Mouse (Mus musculus) lung, adult 2 months (tissue): ENCODE results near the gene Magi1. TPM values are rescaled to one million over a fixed set of nuclear protein-coding genes. Genes with fewer than 3 reads are reported as not detected.

ENCODE experiments used
- DNase-seq: peaks from one replicate; pipeline ENCODE4 v3.0.0; 2022
- H3K4me1 ChIP-seq: fragments of 200-500 bp; 2 replicates; pipeline ENCODE4 v1.6.1; 2011; ENCODE audit warnings: low read length; ENCODE audit not compliant: control insufficient read depth, insufficient read depth
- H3K4me3 ChIP-seq: fragments of 200-500 bp; replicated peaks from 2 replicates; pipeline ENCODE3; 2011; ENCODE audit warnings: low read depth, mild to moderate bottlenecking, control low read depth, low read length; ENCODE audit errors: extremely low read depth
- CTCF ChIP-seq: fragments of 200-500 bp; IDR thresholded peaks from 2 replicates; pipeline ENCODE4 v1.5.1; 2011; ENCODE audit warnings: mild to moderate bottlenecking, low read length, control low read depth; ENCODE audit not compliant: insufficient read depth
- POLR2A ChIP-seq: fragments of 200-500 bp; IDR thresholded peaks from 2 replicates; pipeline ENCODE4 v1.6.1; 2011; ENCODE audit warnings: low read depth, mild to moderate bottlenecking, control low read depth, low read length, borderline replicate concordance; ENCODE audit errors: extremely low read depth
- WGBS: fragments of 180-500 bp; shearing (Covaris S2); methylation state at CpG from one replicate; pipeline ENCODE4 v1.1.7; 2018; 5-methylcytosine and 5-hydroxymethylcytosine counted together
- polyA plus RNA-seq: library from polyadenylated mRNA; depleted of rRNA; stranded (reverse); fragments of >200 nt; gene quantifications from 2 replicates; pipeline ENCODE4 v1.2.3, GENCODE M21; 2012

The Magi1 gene
- polyA plus RNA-seq, 1 experiment, result 12.3 TPM

DNA sequence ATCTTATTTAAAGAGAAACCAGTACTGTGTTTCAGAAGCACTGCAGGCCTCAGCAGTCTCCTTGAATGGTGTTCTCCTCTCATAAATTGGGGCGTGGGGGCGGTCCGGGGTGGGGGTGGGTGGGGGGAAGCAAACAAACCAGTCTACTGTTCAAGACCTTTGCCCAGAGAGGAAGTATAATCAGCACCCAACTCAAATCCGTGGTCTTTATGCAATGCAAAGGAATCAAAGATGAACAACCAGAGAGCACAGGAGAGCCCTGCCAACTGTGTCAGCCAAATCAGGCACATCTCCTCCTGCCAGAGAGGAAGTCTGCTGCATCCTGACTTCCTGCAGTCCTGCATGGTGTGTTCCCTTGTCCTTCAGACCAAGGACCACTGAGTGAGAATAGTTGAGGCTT is 65.6 kb downstream of the Magi1 start:
- H3K4me3 ChIP-seq, result no peak overlapping the region
- 38% methylated on average over 4 of the region's 4 CpGs for WGBS
- DNase-seq, result no peak
- TF ChIP-seq POLR2A (no peak), CTCF (no peak)
- no peaks in the 10 kb centered on the region; the same call in 1 of the 2 replicates for H3K4me1 ChIP-seq

DNA sequence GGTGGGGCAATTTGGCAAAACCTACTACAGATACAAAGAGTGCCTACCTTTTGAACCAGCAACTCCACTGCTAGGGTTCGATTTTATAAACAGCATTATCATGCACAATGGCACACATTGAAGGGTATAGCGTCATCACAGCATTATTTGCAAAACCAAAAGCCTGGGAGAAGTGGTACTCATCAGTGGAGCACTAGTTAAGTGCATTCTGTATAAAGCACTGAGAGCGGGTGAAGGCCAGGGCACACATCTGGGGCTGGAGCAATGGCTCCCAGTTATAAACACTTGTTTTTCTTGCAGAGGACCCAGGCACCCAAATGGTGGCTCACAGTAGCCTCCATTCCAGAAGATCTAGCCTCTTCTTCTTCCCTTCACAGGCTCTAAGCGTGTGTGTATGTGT is 67.9 kb downstream of the Magi1 start:
- Histone ChIP-seq H3K4me3 (no peak overlapping the region), H3K4me1 (no peaks in the 10 kb centered on the region)
- TF ChIP-seq CTCF, result no peak
- TF ChIP-seq POLR2A, result no peak
- WGBS, result 80% methylated on average over 4 of the region's 4 CpGs
- DNase-seq, result no peak

DNA sequence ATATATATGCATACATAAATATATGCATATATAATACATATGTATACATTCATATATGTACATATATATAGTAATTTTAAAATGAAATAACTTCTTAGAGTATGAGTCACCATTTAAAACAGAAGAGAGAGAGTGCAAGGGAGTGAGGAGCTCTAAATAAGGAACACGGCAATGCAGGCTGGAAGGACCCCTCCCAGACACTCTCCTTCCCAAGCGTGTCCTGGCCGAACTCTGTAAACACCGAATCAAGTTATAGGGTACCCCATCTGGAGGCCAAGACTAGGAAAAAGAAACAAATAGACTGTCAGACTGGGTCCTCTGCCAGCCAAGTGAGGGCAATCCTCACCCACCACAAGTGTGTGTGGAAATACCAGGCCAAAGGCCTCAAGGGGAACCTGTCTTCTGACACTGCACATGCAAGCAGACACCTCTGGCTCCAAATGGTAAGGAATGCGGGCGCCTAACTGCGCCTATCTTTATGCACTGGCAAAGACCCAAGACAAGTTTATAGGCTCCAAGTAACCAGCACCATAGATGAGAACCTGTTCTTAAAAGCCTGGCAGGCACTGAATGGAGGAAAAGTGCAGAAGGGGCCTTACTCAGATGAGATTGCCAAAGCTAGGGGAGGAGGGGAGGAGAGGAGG is 68.7 kb downstream of the Magi1 start:
- WGBS, result 58% methylated on average over 7 of the region's 7 CpGs
- DNase-seq, result no peak
- Histone ChIP-seq H3K4me3 (no peak overlapping the region), H3K4me1 (no peaks in the 10 kb centered on the region)
- TF ChIP-seq POLR2A (no peak), CTCF (no peak)

DNA sequence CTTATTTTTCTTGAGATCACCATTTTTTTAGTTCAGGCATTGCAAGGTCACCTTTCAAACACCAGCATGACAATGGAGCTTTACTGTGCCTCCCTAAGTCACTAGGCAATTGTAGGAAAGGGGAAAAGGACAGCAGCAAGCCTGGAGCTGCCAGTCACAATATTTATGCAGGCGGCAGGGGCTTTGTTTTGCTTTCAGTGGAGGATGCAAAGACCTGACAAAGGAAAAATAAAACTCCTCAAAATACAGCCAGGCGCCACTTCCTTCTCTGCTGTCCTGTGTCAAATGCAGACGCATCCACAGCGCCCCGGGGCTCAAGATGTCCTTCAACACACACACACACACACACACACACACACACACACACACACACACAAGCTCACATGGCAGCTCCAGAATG is 77.8 kb downstream of the Magi1 start:
- 40% methylated on average over 5 of the region's 5 CpGs for WGBS
- no peak for DNase-seq
- no peak for TF ChIP-seq CTCF
- Histone ChIP-seq H3K4me3 (no peak overlapping the region), H3K4me1 (peaks cover 12% of the 10 kb centered on the region; the same call in 1 of the 2 replicates)

DNA sequence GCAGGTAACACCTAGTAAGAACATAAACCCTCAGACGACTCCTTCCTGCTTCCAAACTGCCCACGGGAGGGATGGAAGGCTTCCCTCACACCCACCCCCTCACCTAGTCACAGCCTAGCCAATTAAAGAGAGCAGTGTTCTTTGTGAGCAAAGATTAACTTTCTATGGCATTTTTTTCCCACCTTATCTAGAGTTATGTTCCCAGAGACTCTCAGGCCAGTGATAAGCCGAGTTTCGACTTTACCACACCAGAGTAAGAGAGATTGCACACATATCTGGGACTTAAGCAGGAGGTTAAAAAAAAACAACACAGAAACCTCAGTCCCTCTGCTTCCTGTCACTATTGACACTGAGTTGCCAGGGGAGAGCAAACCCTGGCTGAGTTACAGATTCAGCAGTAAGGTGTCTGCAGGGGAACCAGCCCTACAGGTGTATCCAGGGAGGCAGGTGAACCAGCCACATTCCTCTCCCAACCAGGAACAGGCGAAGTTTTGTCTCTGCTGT is 80.0 kb downstream of the Magi1 start:
- 36% methylated on average over 5 of the region's 5 CpGs for WGBS
- peaks cover 19% of the 10 kb centered on the region for H3K4me1 ChIP-seq
- peak; percentile 48 for DNase-seq
- H3K4me3 ChIP-seq, result no peak overlapping the region
- TF ChIP-seq CTCF, result no peak

DNA sequence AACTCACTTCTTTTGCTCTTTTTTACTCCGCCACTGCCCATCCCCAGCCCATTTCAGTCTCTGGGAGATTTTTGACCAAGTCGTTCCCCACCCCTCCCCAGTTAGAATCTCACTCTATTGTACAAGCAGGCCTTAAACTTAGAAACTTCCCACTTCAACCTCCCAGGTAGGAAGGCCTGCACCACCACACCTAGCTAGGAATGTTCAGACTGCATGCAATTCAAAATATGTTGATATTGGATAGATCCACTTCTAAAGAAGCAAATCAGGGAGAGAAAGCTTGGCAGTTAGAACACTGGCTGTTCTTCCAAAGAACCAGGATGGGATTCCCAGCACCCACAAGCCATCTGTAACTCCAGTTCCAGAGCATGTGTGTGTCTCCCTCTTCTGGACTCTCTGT is 81.8 kb downstream of the Magi1 start:
- H3K4me3 ChIP-seq, result no peak overlapping the region
- TF ChIP-seq POLR2A, result no peak
- no peak for TF ChIP-seq CTCF
- 94% methylated on average over 2 of the region's 2 CpGs for WGBS
- H3K4me1 ChIP-seq, result peaks cover 19% of the 10 kb centered on the region
- DNase-seq, result no peak

DNA sequence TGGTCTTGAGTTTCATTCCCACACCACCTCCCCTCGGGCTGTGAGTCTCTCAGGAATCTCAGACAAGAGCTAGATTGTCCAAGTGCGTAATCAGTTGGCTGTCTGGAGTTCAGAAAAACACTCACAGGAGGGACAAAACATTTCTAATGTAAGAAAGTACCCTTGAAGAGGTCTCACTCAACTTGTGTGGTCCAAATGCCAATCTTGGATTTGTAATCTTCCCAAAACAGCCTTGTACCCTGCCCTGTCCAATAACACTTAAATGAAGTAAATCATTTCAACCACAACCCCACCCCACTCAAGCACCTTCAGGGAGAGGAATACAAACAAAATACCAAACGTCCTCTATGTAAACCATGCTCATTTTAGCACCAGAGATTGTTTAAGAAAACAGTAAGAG is 82.8 kb downstream of the Magi1 start:
- peaks cover 19% of the 10 kb centered on the region for H3K4me1 ChIP-seq
- TF ChIP-seq CTCF, result no peak
- no peak for TF ChIP-seq POLR2A
- 34% methylated on average over 3 of the region's 3 CpGs for WGBS
- DNase-seq, result no peak
- H3K4me3 ChIP-seq, result no peak overlapping the region

DNA sequence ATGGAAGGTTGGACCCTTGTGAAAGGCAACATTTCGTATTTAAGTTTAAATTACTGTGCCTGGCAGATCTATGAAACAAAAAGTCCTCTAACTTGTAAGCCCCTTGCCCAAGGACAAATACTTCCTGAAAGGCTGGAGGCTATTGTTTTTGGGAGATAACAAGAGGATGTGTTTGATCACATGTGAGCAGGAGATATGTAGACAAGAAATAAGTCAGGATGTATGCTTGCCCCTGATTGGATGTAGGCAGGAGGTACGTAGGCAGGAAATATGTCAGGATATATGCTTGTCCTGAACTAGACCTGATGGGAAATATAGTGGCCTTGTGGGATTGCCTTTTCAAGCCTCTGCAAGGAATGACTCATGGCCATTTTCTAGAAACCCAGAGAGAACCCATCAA is 84.0 kb downstream of the Magi1 start:
- TF ChIP-seq POLR2A (no peak), CTCF (no peak)
- Histone ChIP-seq H3K4me1 (peaks cover 22% of the 10 kb centered on the region), H3K4me3 (no peak overlapping the region)
- DNase-seq, result no peak
- 66% methylated on average over 2 of the region's 2 CpGs for WGBS

DNA sequence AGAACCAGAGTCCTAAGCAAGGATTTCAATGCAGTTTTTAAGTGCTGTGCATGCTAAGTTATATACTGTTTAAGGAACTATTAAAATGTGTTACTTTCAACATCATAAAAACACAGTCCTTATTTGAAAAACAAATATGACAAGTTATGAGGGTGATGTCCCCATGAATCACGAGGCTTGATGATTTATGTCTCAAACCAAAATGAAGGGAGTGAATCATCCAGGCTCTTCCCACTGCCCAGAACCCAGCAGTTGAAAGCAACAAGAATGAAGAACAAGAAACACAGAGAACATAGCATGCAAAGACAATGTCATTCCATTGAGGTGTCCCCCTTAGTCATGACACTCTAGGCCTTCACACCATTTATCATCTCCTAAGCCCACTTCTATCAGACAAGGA is 85.9 kb downstream of the Magi1 start:
- 65% methylated on average over 1 of the region's 1 CpGs for WGBS
- no peak for DNase-seq
- Histone ChIP-seq H3K4me1 (peaks cover 14% of the 10 kb centered on the region), H3K4me3 (no peak overlapping the region)
- TF ChIP-seq POLR2A, result no peak

DNA sequence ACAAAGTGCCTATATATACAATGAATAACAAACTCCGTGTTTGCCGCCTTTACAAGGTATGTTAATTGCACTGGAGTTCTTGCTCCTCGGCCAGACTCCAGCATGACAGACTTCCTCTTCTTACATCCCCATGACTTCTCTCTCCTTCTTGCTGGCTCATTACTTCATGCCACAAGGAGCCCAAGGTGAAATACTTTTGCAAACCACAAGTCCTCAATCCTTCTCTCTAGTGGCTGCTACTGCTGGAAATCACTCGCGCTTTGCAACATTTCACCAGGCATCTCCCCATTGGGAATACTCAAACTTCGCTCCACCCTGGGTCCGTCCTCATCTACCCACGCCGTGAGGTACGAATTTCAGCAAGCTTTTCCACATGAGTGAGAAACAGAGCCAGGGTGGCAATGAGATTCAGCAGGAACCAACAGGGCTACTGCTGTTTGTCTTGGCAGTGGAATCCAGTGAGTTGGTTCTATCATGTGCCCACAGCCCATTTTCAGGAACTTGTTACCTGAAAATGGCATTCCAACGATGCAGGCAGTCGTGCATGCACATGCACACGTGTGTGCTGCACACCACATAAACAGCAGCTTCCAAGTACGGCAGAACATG is 88.3 kb downstream of the Magi1 start:
- DNase-seq, result no peak
- H3K4me3 ChIP-seq, result no peak overlapping the region
- 59% methylated on average over 14 of the region's 14 CpGs for whole genome bisulfite sequencing
- peaks cover 10% of the 10 kb centered on the region for H3K4me1 ChIP-seq
- no peak for TF ChIP-seq POLR2A
- TF ChIP-seq CTCF, result no peak
